Mouse (Mus musculus): ENCODE data around the gene Ksr2. TPM values are rescaled to one million over a fixed set of nuclear protein-coding genes. Genes with fewer than 3 reads are reported as not detected.
"Not testable (repeated sequence)": the region's sequence is repeated elsewhere in the genome, so short reads cannot be mapped to it uniquely, and the experiment has no call there.

The Ksr2 gene
- polyA plus RNA-seq, 1 experiment from 2014 or later, result 0.36 TPM

DNA sequence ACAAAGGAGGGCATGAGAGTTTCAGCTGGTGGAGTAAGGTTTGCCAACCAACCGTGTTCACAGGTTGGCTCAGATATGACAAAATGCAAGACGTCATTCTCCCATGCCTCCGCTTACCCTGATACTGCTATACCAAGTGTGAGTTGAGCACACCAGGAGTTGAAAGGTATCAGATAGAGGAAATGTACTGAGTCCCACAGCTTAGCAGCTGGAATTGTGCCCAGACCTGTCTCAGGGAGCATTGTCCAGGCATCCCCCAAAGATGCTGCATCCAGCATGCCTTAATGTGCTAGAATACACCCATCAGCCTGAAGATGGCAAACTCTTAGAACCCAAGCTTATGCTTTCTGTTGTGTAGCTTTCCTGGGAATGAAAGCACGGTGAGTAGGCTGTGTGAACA, 206.5 kb downstream of the Ksr2 start:
- H3K4me1 ChIP-seq (ENCODE audit: control insufficient read depth, insufficient read depth, low read length), result no peaks in the 10 kb centered on the region
- H3K9me3 ChIP-seq (replicated peaks; ENCODE audit: control insufficient read depth, low read length), result no peaks in the 10 kb centered on the region
- no peaks in the 10 kb centered on the region for H3K27me3 ChIP-seq (ENCODE audit: control insufficient read depth, insufficient read depth, low read length)
- H3K27ac ChIP-seq (ENCODE audit: low read length), result no peak overlapping the region
- WGBS, result 77% methylated on average over 4 of the region's 4 CpGs
- H3K4me2 ChIP-seq (ENCODE audit: low read depth, low read length), result no peak overlapping the region
- H3K9ac ChIP-seq (ENCODE audit: low read length), result no peak overlapping the region
- no peak for ATAC-seq (ENCODE audit: insufficient read depth, low FRiP score)
- H3K4me3 ChIP-seq (replicated peaks; ENCODE audit: low read length), result no peak overlapping the region
- H3K36me3 ChIP-seq (ENCODE audit: control insufficient read depth, insufficient read depth, low read length), result no peaks in the 10 kb centered on the region

DNA sequence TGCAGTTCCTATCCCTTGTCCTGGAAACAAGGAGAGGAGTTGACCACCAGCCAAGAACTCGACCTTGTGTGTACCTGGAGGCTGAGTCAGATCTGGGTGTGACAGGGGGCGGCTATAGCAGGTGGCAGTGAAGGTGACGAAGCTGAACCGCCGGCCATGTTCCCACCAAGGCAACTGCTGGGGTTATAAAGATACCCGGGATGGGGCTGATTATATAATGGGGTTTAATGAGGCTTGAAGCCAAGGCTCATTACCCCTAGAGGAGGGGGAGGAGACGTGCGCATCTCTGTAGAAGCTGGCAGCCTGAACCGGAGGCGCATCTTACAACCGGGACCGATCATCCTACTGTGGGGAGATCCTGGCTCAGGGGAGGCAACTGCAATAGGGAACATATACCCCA, 208.4 kb downstream of the Ksr2 start:
- Histone ChIP-seq H3K4me3 (replicated peaks; ENCODE audit: low read length) (no peak overlapping the region), H3K27ac (ENCODE audit: low read length) (no peak overlapping the region), H3K9me3 (replicated peaks; ENCODE audit: control insufficient read depth, low read length) (no peaks in the 10 kb centered on the region), H3K4me1 (ENCODE audit: control insufficient read depth, insufficient read depth, low read length) (no peaks in the 10 kb centered on the region), H3K4me2 (ENCODE audit: low read depth, low read length) (no peak overlapping the region), H3K27me3 (ENCODE audit: control insufficient read depth, insufficient read depth, low read length) (no peaks in the 10 kb centered on the region), H3K9ac (ENCODE audit: low read length) (no peak overlapping the region), H3K36me3 (ENCODE audit: control insufficient read depth, insufficient read depth, low read length) (no peaks in the 10 kb centered on the region)
- no peak for ATAC-seq (ENCODE audit: insufficient read depth, low FRiP score)
- 79% methylated on average over 12 of the region's 12 CpGs for WGBS

DNA sequence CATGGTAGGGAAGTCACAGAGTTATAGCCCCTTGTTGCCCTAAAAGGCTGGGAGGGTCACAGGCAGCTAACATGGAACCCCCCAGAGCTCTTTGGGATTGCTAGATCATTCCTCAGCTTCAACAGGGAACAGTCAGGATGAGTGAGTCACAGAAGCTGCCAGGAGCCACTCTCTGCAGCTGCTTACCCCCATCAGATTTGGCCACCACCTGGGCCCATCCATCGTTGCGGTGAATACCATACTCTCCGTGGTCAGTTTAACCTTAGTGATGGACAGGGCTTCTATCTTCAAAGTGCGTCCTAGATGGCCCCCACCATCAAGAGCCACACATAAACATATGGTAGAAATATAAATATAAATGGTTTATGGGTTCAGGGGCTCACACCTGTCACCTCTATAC, 209.4 kb downstream of the Ksr2 start:
- H3K9me3 ChIP-seq (replicated peaks; ENCODE audit: control insufficient read depth, low read length); H3K4me1 ChIP-seq (ENCODE audit: control insufficient read depth, insufficient read depth, low read length); H3K9ac ChIP-seq (ENCODE audit: low read length); H3K27ac ChIP-seq (ENCODE audit: low read length); H3K27me3 ChIP-seq (ENCODE audit: control insufficient read depth, insufficient read depth, low read length); H3K4me3 ChIP-seq (replicated peaks; ENCODE audit: low read length); H3K36me3 ChIP-seq (ENCODE audit: control insufficient read depth, insufficient read depth, low read length); H3K4me2 ChIP-seq (ENCODE audit: low read depth, low read length); ATAC-seq (ENCODE audit: insufficient read depth, low FRiP score): not testable (repeated sequence)
- 75% methylated on average over 4 of the region's 4 CpGs for WGBS

DNA sequence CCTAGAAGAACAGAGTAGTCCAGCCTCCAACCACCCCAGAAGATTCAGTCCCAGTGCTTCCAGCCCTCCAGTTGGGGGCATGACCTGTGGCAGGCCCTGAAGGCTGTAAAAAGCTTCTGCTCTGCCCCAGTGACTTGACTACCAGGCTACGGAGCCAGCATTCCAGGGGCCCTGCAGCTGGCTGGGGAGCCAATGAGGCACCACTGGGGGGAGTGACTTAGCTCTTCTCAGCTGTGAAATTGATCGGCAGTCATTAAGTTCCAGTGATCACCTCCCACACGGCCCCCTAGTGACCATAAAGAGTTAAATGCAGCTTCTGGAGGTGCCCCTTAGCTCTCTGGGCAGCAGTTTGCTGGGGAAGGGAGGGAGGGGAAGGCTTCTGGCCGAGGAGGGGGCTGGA, 213.1 kb downstream of the Ksr2 start:
- no peaks in the 10 kb centered on the region for H3K4me1 ChIP-seq (ENCODE audit: control insufficient read depth, insufficient read depth, low read length)
- no peaks in the 10 kb centered on the region for H3K27me3 ChIP-seq (ENCODE audit: control insufficient read depth, insufficient read depth, low read length)
- no peak overlapping the region for H3K4me3 ChIP-seq (replicated peaks; ENCODE audit: low read length)
- no peak for ATAC-seq (ENCODE audit: insufficient read depth, low FRiP score)
- no peak overlapping the region for H3K27ac ChIP-seq (ENCODE audit: low read length)
- no peaks in the 10 kb centered on the region for H3K36me3 ChIP-seq (ENCODE audit: control insufficient read depth, insufficient read depth, low read length)
- WGBS, result 10% methylated on average over 4 of the region's 4 CpGs
- H3K9ac ChIP-seq (ENCODE audit: low read length), result no peak overlapping the region
- H3K9me3 ChIP-seq (replicated peaks; ENCODE audit: control insufficient read depth, low read length), result no peaks in the 10 kb centered on the region
- no peak overlapping the region for H3K4me2 ChIP-seq (ENCODE audit: low read depth, low read length)

DNA sequence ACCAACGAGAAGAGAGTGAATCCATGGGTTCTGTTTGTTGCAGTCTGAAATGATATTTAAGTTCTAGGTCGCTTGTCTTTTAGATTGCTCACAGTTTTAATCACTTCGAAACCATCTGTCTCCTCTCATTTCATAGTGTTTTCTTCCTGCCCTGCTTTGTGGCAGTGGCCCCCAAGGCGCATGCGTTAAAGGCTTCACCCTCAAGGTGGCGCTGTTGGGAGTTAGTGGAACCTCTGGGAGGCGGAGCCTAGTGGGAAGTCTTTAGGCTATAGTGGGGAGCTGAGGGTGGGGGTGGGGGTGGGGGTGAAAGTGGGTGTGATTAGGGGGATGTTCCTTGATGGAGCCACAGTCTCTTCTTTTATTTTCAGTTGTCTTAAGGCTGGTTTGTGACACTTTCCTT, 214.6 kb downstream of the Ksr2 start:
- H3K4me3 ChIP-seq (replicated peaks; ENCODE audit: low read length), result no peak overlapping the region
- no peaks in the 10 kb centered on the region for H3K4me1 ChIP-seq (ENCODE audit: control insufficient read depth, insufficient read depth, low read length)
- 50% methylated on average over 7 of the region's 7 CpGs for WGBS
- no peak for ATAC-seq (ENCODE audit: insufficient read depth, low FRiP score)
- no peak overlapping the region for H3K9ac ChIP-seq (ENCODE audit: low read length)
- H3K9me3 ChIP-seq (replicated peaks; ENCODE audit: control insufficient read depth, low read length), result no peaks in the 10 kb centered on the region
- no peak overlapping the region for H3K4me2 ChIP-seq (ENCODE audit: low read depth, low read length)
- no peaks in the 10 kb centered on the region; the same call in 1 of the 2 replicates for H3K27me3 ChIP-seq (ENCODE audit: control insufficient read depth, insufficient read depth, low read length)
- no peaks in the 10 kb centered on the region for H3K36me3 ChIP-seq (ENCODE audit: control insufficient read depth, insufficient read depth, low read length)
- H3K27ac ChIP-seq (ENCODE audit: low read length), result no peak overlapping the region

DNA sequence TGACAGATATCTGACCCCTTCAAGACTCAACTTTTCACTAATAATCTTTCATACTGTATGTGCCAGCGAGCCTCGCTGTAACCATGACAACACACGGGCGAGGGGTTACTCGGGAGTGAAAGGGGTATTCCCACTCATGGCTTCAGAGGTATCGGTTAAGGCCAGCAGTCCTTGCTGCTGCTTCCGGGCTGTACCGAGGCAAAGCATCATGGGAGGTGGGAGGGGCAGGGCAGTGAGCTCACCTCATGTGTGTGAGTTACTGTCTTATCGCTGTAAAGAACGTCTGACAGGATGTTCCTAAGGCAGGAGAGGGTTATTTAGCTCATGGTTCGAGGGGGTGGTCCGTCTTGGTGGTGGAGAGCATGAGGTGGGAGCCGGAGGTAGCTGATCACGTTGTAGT, 215.8 kb downstream of the Ksr2 start:
- Histone ChIP-seq H3K4me3 (replicated peaks; ENCODE audit: low read length) (no peak overlapping the region), H3K27me3 (ENCODE audit: control insufficient read depth, insufficient read depth, low read length) (no peaks in the 10 kb centered on the region; the same call in 1 of the 2 replicates), H3K4me1 (ENCODE audit: control insufficient read depth, insufficient read depth, low read length) (no peaks in the 10 kb centered on the region), H3K9ac (ENCODE audit: low read length) (no peak overlapping the region), H3K9me3 (replicated peaks; ENCODE audit: control insufficient read depth, low read length) (no peaks in the 10 kb centered on the region), H3K36me3 (ENCODE audit: control insufficient read depth, insufficient read depth, low read length) (no peaks in the 10 kb centered on the region), H3K4me2 (ENCODE audit: low read depth, low read length) (no peak overlapping the region), H3K27ac (ENCODE audit: low read length) (no peak overlapping the region)
- no peak for ATAC-seq (ENCODE audit: insufficient read depth, low FRiP score)
- WGBS, result 83% methylated on average over 14 of the region's 14 CpGs

DNA sequence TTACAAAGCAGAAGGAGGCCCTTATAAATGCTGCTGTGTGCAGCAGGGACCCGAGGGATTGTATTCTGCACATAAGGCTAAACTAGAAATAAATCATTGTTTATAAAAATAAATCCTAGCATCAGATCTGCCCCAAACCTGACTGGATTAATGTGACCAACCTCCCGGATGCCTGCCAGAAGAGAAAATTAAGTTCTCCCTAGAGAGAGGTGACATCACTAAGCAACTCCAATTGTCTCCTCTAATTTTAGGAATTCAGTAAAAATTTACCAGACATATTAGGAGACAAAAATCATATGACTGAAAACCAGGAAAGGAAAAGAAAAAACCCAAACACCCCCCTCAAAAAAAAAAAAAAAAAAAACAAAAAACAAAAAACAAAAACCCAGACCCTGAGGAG, 221.4 kb downstream of the Ksr2 start:
- Histone ChIP-seq H3K9me3 (replicated peaks; ENCODE audit: control insufficient read depth, low read length) (no peaks in the 10 kb centered on the region), H3K4me3 (replicated peaks; ENCODE audit: low read length) (no peak overlapping the region), H3K36me3 (ENCODE audit: control insufficient read depth, insufficient read depth, low read length) (no peaks in the 10 kb centered on the region), H3K27ac (ENCODE audit: low read length) (no peak overlapping the region), H3K4me2 (ENCODE audit: low read depth, low read length) (no peak overlapping the region), H3K4me1 (ENCODE audit: control insufficient read depth, insufficient read depth, low read length) (peaks cover 5% of the 10 kb centered on the region; the same call in 1 of the 2 replicates), H3K27me3 (ENCODE audit: control insufficient read depth, insufficient read depth, low read length) (no peaks in the 10 kb centered on the region; the same call in 1 of the 2 replicates), H3K9ac (ENCODE audit: low read length) (no peak overlapping the region)
- WGBS, result 54% methylated on average over 2 of the region's 2 CpGs
- no peak for ATAC-seq (ENCODE audit: insufficient read depth, low FRiP score)

DNA sequence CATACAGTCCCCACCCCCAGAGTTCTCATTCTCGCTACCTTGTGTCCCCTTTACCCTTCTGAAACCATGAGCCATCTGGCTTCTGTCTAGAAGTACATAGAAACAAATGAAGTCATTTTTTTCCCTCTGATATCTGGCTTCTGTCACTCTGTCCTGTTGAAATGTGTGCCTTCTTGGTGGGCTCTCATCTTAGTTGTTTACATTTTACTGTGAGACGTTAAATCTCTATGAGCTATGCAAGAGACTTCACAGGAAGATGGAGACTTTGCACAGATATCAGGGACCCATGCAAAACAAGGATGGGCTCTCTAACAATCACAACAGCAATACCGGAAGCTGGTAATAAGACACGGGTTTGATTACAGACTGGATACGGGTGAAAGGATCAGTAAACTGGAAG, 222.0 kb downstream of the Ksr2 start:
- Histone ChIP-seq H3K27ac (ENCODE audit: low read length) (peak overlapping the region; percentile 17; the same call in 1 of the 2 replicates), H3K4me1 (ENCODE audit: control insufficient read depth, insufficient read depth, low read length) (peaks cover 5% of the 10 kb centered on the region; the same call in 1 of the 2 replicates), H3K27me3 (ENCODE audit: control insufficient read depth, insufficient read depth, low read length) (no peaks in the 10 kb centered on the region; the same call in 1 of the 2 replicates), H3K9me3 (replicated peaks; ENCODE audit: control insufficient read depth, low read length) (no peaks in the 10 kb centered on the region), H3K36me3 (ENCODE audit: control insufficient read depth, insufficient read depth, low read length) (no peaks in the 10 kb centered on the region), H3K4me2 (ENCODE audit: low read depth, low read length) (no peak overlapping the region), H3K9ac (ENCODE audit: low read length) (no peak overlapping the region), H3K4me3 (replicated peaks; ENCODE audit: low read length) (no peak overlapping the region)
- no peak for ATAC-seq (ENCODE audit: insufficient read depth, low FRiP score)
- WGBS, result 38% methylated on average over 5 of the region's 5 CpGs

DNA sequence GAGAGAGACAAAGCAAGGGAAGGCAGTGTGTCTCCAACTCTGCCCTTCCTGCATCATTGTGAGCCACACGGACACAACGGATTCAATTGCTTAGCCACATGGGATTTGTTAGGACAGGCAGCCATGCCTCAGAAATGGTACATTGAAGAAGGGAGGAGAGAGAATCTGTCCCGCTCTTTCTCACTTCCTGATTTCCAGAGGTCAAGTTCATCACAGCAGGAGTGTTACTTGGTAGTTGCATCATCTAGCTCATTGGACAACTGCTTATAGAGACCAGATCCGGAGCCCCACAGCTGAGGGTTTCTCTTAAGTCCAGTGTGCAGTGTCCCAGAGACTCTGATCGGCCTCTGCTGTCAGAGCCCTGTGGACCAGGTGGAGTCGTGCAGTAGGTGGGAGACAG, 227.8 kb downstream of the Ksr2 start:
- Histone ChIP-seq H3K27ac (ENCODE audit: low read length) (no peak overlapping the region), H3K4me3 (replicated peaks; ENCODE audit: low read length) (no peak overlapping the region), H3K36me3 (ENCODE audit: control insufficient read depth, insufficient read depth, low read length) (no peaks in the 10 kb centered on the region), H3K4me1 (ENCODE audit: control insufficient read depth, insufficient read depth, low read length) (no peaks in the 10 kb centered on the region), H3K9me3 (replicated peaks; ENCODE audit: control insufficient read depth, low read length) (no peaks in the 10 kb centered on the region), H3K27me3 (ENCODE audit: control insufficient read depth, insufficient read depth, low read length) (no peaks in the 10 kb centered on the region), H3K9ac (ENCODE audit: low read length) (no peak overlapping the region), H3K4me2 (ENCODE audit: low read depth, low read length) (no peak overlapping the region)
- no peak for ATAC-seq (ENCODE audit: insufficient read depth, low FRiP score)
- WGBS, result 77% methylated on average over 6 of the region's 6 CpGs

Data from stomach, embryonic 16.5 days (tissue).